In genomic region chr3:146158039-146158438, GRCm38 (mm10) we compare ENCODE assay signal across 21 mouse cellular contexts. TPM values are rescaled to one million over a fixed set of nuclear protein-coding genes. Genes with fewer than 3 reads are reported as not detected.
"Had no signal": no experiment of that assay in that cellular context is flagged by ENCODE, and none has a peak within 500 bp of the region (broad histone marks: within the 10 kb centered on the region; RNA-seq: fewer than 3 reads in every experiment).

No protein-coding gene starts in this region.

- ATAC-seq: midbrain, embryonic 15.5 days had no signal

- DNase-seq: kidney, adult 9 months; kidney, postnatal 10 days; kidney, postnatal 4 days; left cerebral cortex, postnatal 4 days; lung, adult 18-20 months; lung, postnatal 4 days; thymus, adult 18-20 months; thymus, postnatal 14 days had no signal

- H3K4me3 ChIP-seq: layer of hippocampus, adult 2 months; limb, embryonic 13.5 days; megakaryocyte, embryonic 14.5 days; midbrain, embryonic 15.5 days; neural tube, embryonic 13.5 days had no signal

- H3K36me3 ChIP-seq: limb, embryonic 13.5 days; midbrain, embryonic 15.5 days; neural tube, embryonic 13.5 days had no signal

- H3K27ac ChIP-seq: layer of hippocampus, adult 2 months; limb, embryonic 13.5 days; liver, embryonic 14.5 days; midbrain, embryonic 15.5 days; neural tube, embryonic 13.5 days had no signal

RNA-seq across cellular contexts. Expression of gene Mcoln2, which starts 8.4 kb away (rescaled TPM):
- total RNA-seq: layer of hippocampus, adult 2 months; layer of hippocampus, postnatal 14 days; left cerebral cortex, adult 18-20 months; left cerebral cortex, postnatal 4 days had no signal

RNA-seq across cellular contexts. Expression of gene Mcoln3, which starts 40.8 kb away (rescaled TPM):
- total RNA-seq: layer of hippocampus, adult 2 months; left cerebral cortex, adult 18-20 months; left cerebral cortex, postnatal 10 days; liver, adult 2 months had no signal
- polyA plus RNA-seq: liver, adult 2 months had no signal

RNA-seq across cellular contexts. Expression of gene Wdr63, which starts 50.1 kb away (rescaled TPM):
- total RNA-seq: monocyte, adult 5-6 weeks had no signal
- polyA plus RNA-seq: midbrain, embryonic 11.5 days; stomach, embryonic 14.5 days had no signal
